8 mouse cellular contexts compared by ENCODE assay signal in genomic region chr19:47919126-47919965, GRCm38 (mm10). TPM values are rescaled to one million over a fixed set of nuclear protein-coding genes. Genes with fewer than 3 reads are reported as not detected.
A peak's percentile ranks its signal among the peaks of the same experiment; 100 is the strongest.
DNase-seq lines count a peak whose midpoint lies in the region; ATAC-seq and TF ChIP-seq lines count a peak whose summit lies in the region.

TSS of gene Cfap43 (minus strand) at chr19:47919287.
TSS of gene Itprip (minus strand) at chr19:47919299.

- no peaks in the 10 kb centered on the region for H3K27me3 ChIP-seq in CH12.LX (replicated peaks)
- no peaks in the 10 kb centered on the region for H3K27me3 ChIP-seq in forebrain, postnatal 0 days (ENCODE audit: insufficient read depth, low read length)
- H3K27me3 ChIP-seq in lung, embryonic 15.5 days, result no peaks in the 10 kb centered on the region
- H3K27me3 ChIP-seq in thymus, adult 2 months (ENCODE audit: control insufficient read depth, insufficient read depth, low read length), result no peaks in the 10 kb centered on the region

- TF ChIP-seq CTCF in CH12.LX (conservative IDR thresholded peaks at IDR 0.05 in 1 of 2, IDR thresholded peaks at IDR 0.05 in 1 of 2; ENCODE audit: low read depth in 2 of 2, low read length in 2 of 2), result peak in 1 of 2 experiments; percentile 75; a peak in 2 of 4 replicates
- TF ChIP-seq CTCF in forebrain, postnatal 0 days (IDR thresholded peaks at IDR 0.05; ENCODE audit: low read depth), result peak; percentile 63
- no peak for TF ChIP-seq CTCF in olfactory bulb, adult 2 months (IDR thresholded peaks at IDR 0.05; ENCODE audit: insufficient read depth, low read depth, low read length)
- TF ChIP-seq CTCF in thymus, adult 2 months (IDR thresholded peaks at IDR 0.05; ENCODE audit: borderline replicate concordance, control insufficient read depth, extremely low read depth, insufficient read depth, low read length, poor library complexity), result no peak

- peaks cover 16% of the 10 kb centered on the region; the same call in 1 of the 2 replicates for H3K79me2 ChIP-seq in CH12.LX (replicated peaks; ENCODE audit: control insufficient read depth, extremely low read depth, insufficient read depth, poor library complexity, severe bottlenecking)

- H3K4me1 ChIP-seq in CH12.LX (ENCODE audit: control insufficient read depth in 1 of 2, insufficient read depth in 2 of 2), result peaks cover 14 to 40% of the 10 kb centered on the region in 2 experiments
- peaks cover 5% of the 10 kb centered on the region for H3K4me1 ChIP-seq in brown adipose tissue, adult 24 weeks (ENCODE audit: control insufficient read depth, insufficient read depth, insufficient read length, low read length)
- H3K4me1 ChIP-seq in forebrain, postnatal 0 days (ENCODE audit: insufficient read depth), result peaks cover 13% of the 10 kb centered on the region; the same call in 1 of the 2 replicates
- peaks cover 33% of the 10 kb centered on the region for H3K4me1 ChIP-seq in lung, embryonic 15.5 days
- peaks cover 7% of the 10 kb centered on the region for H3K4me1 ChIP-seq in olfactory bulb, adult 2 months (ENCODE audit: control insufficient read depth, insufficient read depth, low read length)
- H3K4me1 ChIP-seq in thymus, adult 2 months (replicated peaks; ENCODE audit: control insufficient read depth, insufficient read depth, low read length), result peaks cover 24% of the 10 kb centered on the region

- H3K4me3 ChIP-seq in CH12.LX (replicated peaks in 1 of 3; ENCODE audit: low read depth in 2 of 3, low read length in 2 of 3, poor library complexity in 1 of 3), result peak within 1 kb of the TSS; percentile 97 to 99 (median 97)
- peak within 1 kb of the TSS; percentile 89 for H3K4me3 ChIP-seq in brown adipose tissue, adult 24 weeks (ENCODE audit: insufficient read depth, low read depth, low read length)
- H3K4me3 ChIP-seq in forebrain, postnatal 0 days (ENCODE audit: low read depth, low read length), result peak within 1 kb of the TSS; percentile 82
- peak within 1 kb of the TSS; percentile 82 for H3K4me3 ChIP-seq in lung, embryonic 15.5 days
- peak within 1 kb of the TSS; percentile 75 for H3K4me3 ChIP-seq in olfactory bulb, adult 2 months (ENCODE audit: insufficient read depth, low read depth, low read length)
- peak within 1 kb of the TSS; percentile 86 for H3K4me3 ChIP-seq in thymus, adult 2 months (ENCODE audit: control insufficient read depth, insufficient read depth, low read length)

- no peaks in the 10 kb centered on the region for H3K9me3 ChIP-seq in CH12.LX (replicated peaks; ENCODE audit: low read length)
- H3K9me3 ChIP-seq in forebrain, postnatal 0 days (ENCODE audit: low read length), result no peaks in the 10 kb centered on the region
- no peaks in the 10 kb centered on the region for H3K9me3 ChIP-seq in lung, embryonic 15.5 days

- dilution Hi-C loops in CH12.LX (cut with MboI; ENCODE audit: extremely low pct_ligation_motif_present, extremely low pct_unique_long_range_greater_than_20kb, low sequenced_read_pairs), result no loop called here

- H3K36me3 ChIP-seq in CH12.LX (replicated peaks in 1 of 2; ENCODE audit: control insufficient read depth in 1 of 2, insufficient read depth in 1 of 2, low read length in 1 of 2), result peaks cover 0 to 18% of the 10 kb centered on the region in 2 experiments
- no peaks in the 10 kb centered on the region for H3K36me3 ChIP-seq in forebrain, postnatal 0 days (ENCODE audit: insufficient read depth)
- H3K36me3 ChIP-seq in lung, embryonic 15.5 days, result no peaks in the 10 kb centered on the region
- no peaks in the 10 kb centered on the region for H3K36me3 ChIP-seq in thymus, adult 2 months (ENCODE audit: control insufficient read depth, insufficient read depth, low read length)

- in situ Hi-C loops in CH12.LX (cut with MboI; ENCODE audit: low pct_ligation_motif_present, low pct_unique_long_range_greater_than_20kb, low sequenced_read_pairs), result no loop called here

- peak within 1 kb of the TSS; percentile 48 for H3K27ac ChIP-seq in CH12.LX (ENCODE audit: insufficient read depth, low read depth)
- H3K27ac ChIP-seq in brown adipose tissue, adult 24 weeks (replicated peaks; ENCODE audit: low read depth, low read length), result peak within 1 kb of the TSS; percentile 93
- peak within 1 kb of the TSS; percentile 69 for H3K27ac ChIP-seq in forebrain, postnatal 0 days (ENCODE audit: low read depth, low read length)
- peak within 1 kb of the TSS; percentile 97 for H3K27ac ChIP-seq in lung, embryonic 15.5 days
- H3K27ac ChIP-seq in olfactory bulb, adult 2 months (ENCODE audit: insufficient read depth, low read depth, low read length), result no peak within 1 kb of the TSS; the same call in 1 of the 2 replicates
- peak within 1 kb of the TSS; percentile 83 for H3K27ac ChIP-seq in thymus, adult 2 months (ENCODE audit: control insufficient read depth, insufficient read depth, low read length)

- peak within 1 kb of the TSS; percentile 91 for H3K4me2 ChIP-seq in CH12.LX (ENCODE audit: insufficient read depth, low read depth, poor library complexity, severe bottlenecking)
- peak within 1 kb of the TSS; percentile 96 for H3K4me2 ChIP-seq in forebrain, postnatal 0 days (ENCODE audit: low read depth)
- H3K4me2 ChIP-seq in lung, embryonic 15.5 days, result peak within 1 kb of the TSS; percentile 84

- TF ChIP-seq EP300 in CH12.LX (IDR thresholded peaks at IDR 0.05; ENCODE audit: low read length), result no peak

- peak; percentile 86 for ATAC-seq in forebrain, postnatal 0 days
- peak; percentile 69 to 71 for ATAC-seq in hematopoietic stem cell, adult 5-6 weeks (replicated peaks in 1 of 2; ENCODE audit: insufficient read depth in 1 of 2, low FRiP score in 2 of 2, low TSS enrichment in 1 of 2, low read depth in 1 of 2, poor library complexity in 2 of 2, severe bottlenecking in 2 of 2)
- ATAC-seq in lung, embryonic 15.5 days (ENCODE audit: borderline replicate concordance, extremely low read depth, low FRiP score, low TSS enrichment), result peak; percentile 87

- TF ChIP-seq POLR2A in CH12.LX (IDR thresholded peaks at IDR 0.05; ENCODE audit: low read depth, low read length), result peak; percentile 65
- TF ChIP-seq POLR2A in olfactory bulb, adult 2 months (IDR thresholded peaks at IDR 0.05; ENCODE audit: insufficient read depth, low read depth, low read length), result no peak
- peak; percentile 88 for TF ChIP-seq POLR2A in thymus, adult 2 months (IDR thresholded peaks at IDR 0.05; ENCODE audit: control insufficient read depth, extremely low read depth, insufficient read depth, low read length, poor library complexity)

- no peak; the same call in none of the 2 replicates for TF ChIP-seq RAD21 in CH12.LX (IDR thresholded peaks at IDR 0.05; ENCODE audit: low read depth, low read length)

- WGBS in forebrain, postnatal 0 days, result under 1% methylated on average over 48 of the region's 48 CpGs
- under 1% methylated on average over 48 of the region's 48 CpGs for WGBS in lung, embryonic 15.5 days
- WGBS in olfactory bulb, adult 2 months, result under 1% methylated on average over 48 of the region's 48 CpGs
- under 1% methylated on average over 48 of the region's 48 CpGs for WGBS in thymus, adult 2 months

- peak; percentile 89 for DNase-seq in CH12.LX (ENCODE audit: extremely low read depth)
- peak; percentile 89 for DNase-seq in forebrain, postnatal 0 days
- DNase-seq in layer of hippocampus, adult 8-10 months (ENCODE audit: low spot score in 2 of 2), result peak; percentile 30 to 53
- peak; percentile 82 for DNase-seq in thymus, adult 2 months

- H3K9ac ChIP-seq in CH12.LX (ENCODE audit: insufficient read depth, low read depth), result peak within 1 kb of the TSS; percentile 79
- H3K9ac ChIP-seq in forebrain, postnatal 0 days, result peak within 1 kb of the TSS; percentile 62
- peak within 1 kb of the TSS; percentile 83 for H3K9ac ChIP-seq in lung, embryonic 15.5 days

TF ChIP-seq in CH12.LX, 34 proteins besides CTCF, POLR2A, EP300 and RAD21 (continues in another document):
- TF ChIP-seq JUN (IDR thresholded peaks at IDR 0.05; ENCODE audit: insufficient read depth, low read depth, low read length) (no peak), JUND (conservative IDR thresholded peaks at IDR 0.05; ENCODE audit: low read depth, low read length) (no peak), ZC3H11A (IDR thresholded peaks at IDR 0.05; ENCODE audit: low read depth, low read length) (no peak), BHLHE40 (IDR thresholded peaks at IDR 0.05; ENCODE audit: low read depth, low read length) (no peak), ZKSCAN1 (IDR thresholded peaks at IDR 0.05; ENCODE audit: borderline replicate concordance, low read depth, low read length) (no peak), CHD1 (IDR thresholded peaks at IDR 0.05; ENCODE audit: low read depth, low read length) (no peak), SIN3A (IDR thresholded peaks at IDR 0.05; ENCODE audit: low read length) (peak; percentile 85), E2F4 (IDR thresholded peaks at IDR 0.05; ENCODE audit: insufficient replicate concordance, low read depth, low read length) (peak; percentile 68; the same call in 1 of the 2 replicates)

RNA-seq across cellular contexts. Expression of gene Cfap43, which starts in this region (rescaled TPM):
- 2.9 and 3.2 TPM in 2 replicates for total RNA-seq in CH12.LX (2012; rRNA removed)
- total RNA-seq in CH12.LX (2014; rRNA removed), result 11.7 and 15.2 TPM in 2 replicates
- polyA plus RNA-seq in CH12.LX (2012; ENCODE audit: insufficient read length, low read depth), result 12.7 and 15.5 TPM in 2 replicates
- polyA plus RNA-seq in brown adipose tissue, adult 24 weeks (2012; ENCODE audit: insufficient read depth, insufficient read length, missing spikeins), result not detected in 2 replicates
- total RNA-seq in forebrain, postnatal 0 days (2014; rRNA removed), result 2.1 and 2.3 TPM in 2 replicates
- polyA plus RNA-seq in forebrain, postnatal 0 days (2015; fragmentation: Nextera tagmentation; extraction: Ambion mirVana), result 0.99 and 1.8 TPM in 2 replicates
- 0.10 TPM in 1 of 2 replicates, not detected in the other for total RNA-seq in hematopoietic stem cell, adult 5-6 weeks (2017)
- total RNA-seq in layer of hippocampus, adult 8-10 months (2022), result 1 to 10 TPM in 3 of 4 experiments, under 1 TPM in 1; 0.77 to 2.8 (median 1.7) TPM
- 0.86 TPM in 2 replicates for polyA plus RNA-seq in lung, embryonic 15.5 days (2015; fragmentation: Nextera tagmentation; extraction: Ambion mirVana)
- not detected in 2 replicates for polyA plus RNA-seq in olfactory bulb, adult 2 months (2012; ENCODE audit: insufficient read depth, insufficient read length, low replicate concordance, missing spikeins)
- 0.13 and 0.20 TPM in 2 replicates for polyA plus RNA-seq in thymus, adult 2 months (2012; rRNA removed)

RNA-seq across cellular contexts. Expression of gene Itprip, which starts in this region (rescaled TPM):
- 9.5 and 9.6 TPM in 2 replicates for total RNA-seq in CH12.LX (2012; rRNA removed)
- 10.9 and 11.8 TPM in 2 replicates for total RNA-seq in CH12.LX (2014; rRNA removed)
- 8.7 and 9.9 TPM in 2 replicates for polyA plus RNA-seq in CH12.LX (2012; ENCODE audit: insufficient read length, low read depth)
- polyA plus RNA-seq in brown adipose tissue, adult 24 weeks (2012; ENCODE audit: insufficient read depth, insufficient read length, missing spikeins), result 0.42 and 1.6 TPM in 2 replicates
- total RNA-seq in forebrain, postnatal 0 days (2014; rRNA removed), result 3.8 and 4.9 TPM in 2 replicates
- polyA plus RNA-seq in forebrain, postnatal 0 days (2015; fragmentation: Nextera tagmentation; extraction: Ambion mirVana), result 2.2 and 2.4 TPM in 2 replicates
- 18.6 and 33.0 TPM in 2 replicates for total RNA-seq in hematopoietic stem cell, adult 5-6 weeks (2017)
- 1 to 10 TPM; 1.3 to 2.6 (median 1.8) TPM for total RNA-seq in layer of hippocampus, adult 8-10 months (2022)
- 17.0 and 18.0 TPM in 2 replicates for polyA plus RNA-seq in lung, embryonic 15.5 days (2015; fragmentation: Nextera tagmentation; extraction: Ambion mirVana)
- not detected in 2 replicates for polyA plus RNA-seq in olfactory bulb, adult 2 months (2012; ENCODE audit: insufficient read depth, insufficient read length, low replicate concordance, missing spikeins)
- polyA plus RNA-seq in thymus, adult 2 months (2012; rRNA removed), result 32.6 and 37.4 TPM in 2 replicates
